Mouse (Mus musculus) limb, embryonic 11.5 days (tissue): Measurements from ENCODE around the gene Dmac1. TPM values are rescaled to one million over a fixed set of nuclear protein-coding genes. Genes with fewer than 3 reads are reported as not detected.

ENCODE experiments used
- ATAC-seq: fragments of 200-750 bp; cut with Nextera tagmentation; 2 replicates; pipeline ENCODE4 v1.8.0; 2017; ENCODE audit warnings: low read depth; ENCODE audit not compliant: insufficient number of reproducible peaks, low FRiP score, low TSS enrichment
- DNase-seq: peaks from one replicate; pipeline ENCODE4 v3.0.0-alpha.2; 2015; ENCODE audit warnings: low spot score
- H3K27ac ChIP-seq: fragments of 300-500 bp; sonication (generic); replicated peaks from 2 replicates; pipeline ENCODE4 v1.5.1; 2014; ENCODE audit warnings: low read depth, mild to moderate bottlenecking, low read length
- H3K27me3 ChIP-seq: fragments of 300-500 bp; sonication (generic); 2 replicates; pipeline ENCODE4 v1.6.1; 2014; ENCODE audit warnings: mild to moderate bottlenecking, low read length, mixed read lengths; ENCODE audit not compliant: control insufficient read depth, insufficient read depth
- H3K36me3 ChIP-seq: fragments of 300-500 bp; sonication (generic); 2 replicates; pipeline ENCODE4 v1.6.1; 2014; ENCODE audit warnings: mild to moderate bottlenecking, low read length, moderate library complexity, mixed read lengths; ENCODE audit not compliant: control insufficient read depth, insufficient read depth
- H3K4me1 ChIP-seq: fragments of 300-500 bp; sonication (generic); 2 replicates; pipeline ENCODE4 v1.6.1; 2014; ENCODE audit warnings: low read length, mixed read lengths; ENCODE audit not compliant: control insufficient read depth, insufficient read depth
- H3K4me2 ChIP-seq: fragments of 300-500 bp; sonication (generic); 2 replicates; pipeline ENCODE4 v1.6.1; 2014; ENCODE audit warnings: low read depth, mild to moderate bottlenecking, moderate library complexity; ENCODE audit not compliant: severe bottlenecking
- H3K4me3 ChIP-seq: fragments of 300-500 bp; sonication (generic); 2 replicates; pipeline ENCODE4 v1.5.1; 2014; ENCODE audit warnings: low read depth, low read length
- H3K9ac ChIP-seq: fragments of 300-500 bp; sonication (generic); 2 replicates; pipeline ENCODE4 v1.6.1; 2014; ENCODE audit warnings: mild to moderate bottlenecking, low read length
- H3K9me3 ChIP-seq: fragments of 300-500 bp; sonication (generic); 2 replicates; pipeline ENCODE4 v1.6.1; 2016; ENCODE audit warnings: low read length; ENCODE audit not compliant: control insufficient read depth
- WGBS: fragments of 180-500 bp; shearing (Covaris S2); extraction: QIAGEN DNeasy Blood & Tissue Kit; methylation state at CpG from one replicate; pipeline ENCODE4 v1.1.7; 2014; 5-methylcytosine and 5-hydroxymethylcytosine counted together
- polyA plus RNA-seq: library from polyadenylated mRNA; unstranded; fragments of >200 nt; fragmentation: Nextera tagmentation; extraction: Ambion mirVana; gene quantifications from 2 replicates; pipeline ENCODE4 v1.2.1, GENCODE M21; 2014

Gene Dmac1
- 114 and 122 TPM in 2 replicates for polyA plus RNA-seq

DNA sequence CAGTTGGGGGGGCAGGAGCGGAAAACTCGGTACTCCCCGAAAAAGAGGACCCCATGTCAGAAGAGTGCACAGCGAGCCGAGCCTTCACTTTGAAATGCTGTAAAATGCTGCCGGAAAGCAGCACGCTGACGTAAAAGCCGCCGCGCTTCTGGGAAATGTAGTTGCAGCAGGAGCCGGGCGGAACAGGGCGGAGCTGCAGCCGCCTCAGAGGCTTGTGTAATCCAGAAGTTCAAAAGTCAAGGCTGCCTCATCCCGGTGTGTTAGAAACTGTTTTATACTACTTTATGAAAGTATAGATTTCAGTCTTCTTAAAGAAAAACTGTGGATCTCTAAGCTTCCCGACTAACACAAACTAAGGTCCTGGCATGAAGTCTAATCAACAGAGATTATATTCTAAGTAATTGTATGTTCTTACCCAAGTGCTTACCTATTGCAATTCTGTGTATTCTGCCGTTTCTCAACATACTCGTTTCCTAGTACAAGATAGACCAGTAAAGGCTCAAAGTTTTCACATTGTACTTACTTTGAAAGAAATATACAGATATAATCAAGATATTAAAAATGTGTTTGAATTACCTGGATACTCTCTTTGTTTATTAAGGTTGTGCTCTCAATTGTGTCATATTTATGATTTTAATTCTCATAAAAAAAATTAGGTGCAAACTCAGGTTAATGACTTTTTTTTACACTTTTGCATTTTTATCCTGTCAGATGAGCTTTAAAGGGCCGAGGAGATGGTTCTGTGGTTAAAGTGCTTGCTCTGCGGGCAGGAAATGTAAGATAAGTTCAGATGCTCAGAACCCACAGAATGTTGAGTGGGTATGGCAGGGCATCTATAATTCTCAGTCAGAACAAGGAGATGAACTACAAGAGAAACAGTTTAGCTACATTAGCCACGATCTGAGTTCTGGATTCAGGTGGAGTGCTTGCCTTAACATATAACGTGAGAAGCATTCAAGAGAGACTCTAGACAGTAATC is at the start of gene Dmac1:
Gene Dmac1, minus strand, starts transcription at position 109 of the 979 bp plus-strand sequence.
- Histone ChIP-seq H3K4me1 (no peaks in the 10 kb centered on the region), H3K9ac (peak within 1 kb of the TSS; percentile 74), H3K27ac (no peak within 1 kb of the TSS), H3K4me3 (peak within 1 kb of the TSS; percentile 65), H3K4me2 (peak within 1 kb of the TSS; percentile 57), H3K36me3 (no peaks in the 10 kb centered on the region), H3K27me3 (no peaks in the 10 kb centered on the region), H3K9me3 (no peaks in the 10 kb centered on the region)
- DNase-seq (peak; percentile 96), ATAC-seq (peak; percentile 92)
- 20% methylated on average over 23 of the region's 23 CpGs for WGBS

DNA sequence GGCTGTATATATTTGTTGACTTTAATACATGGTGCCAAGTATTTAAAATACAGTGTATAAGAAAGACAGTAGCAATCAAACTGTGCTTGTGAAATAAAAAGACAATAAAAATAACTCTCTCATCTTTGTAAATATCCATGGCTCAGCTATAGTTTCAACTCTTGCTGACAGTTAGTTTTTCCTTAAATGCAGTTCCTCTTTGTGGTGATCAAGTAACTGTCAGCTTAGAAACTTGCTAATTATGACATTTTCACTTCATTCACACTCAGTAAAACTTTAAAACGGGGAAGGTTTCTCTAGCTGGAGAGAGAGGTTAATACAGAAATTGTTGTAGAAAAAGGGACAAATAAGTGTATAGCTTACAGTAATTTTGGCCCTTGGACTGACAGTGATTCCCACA is 37.3 kb upstream of the Dmac1 start:
- no peaks in the 10 kb centered on the region for H3K27me3 ChIP-seq
- no peak for ATAC-seq
- no peak overlapping the region for H3K4me3 ChIP-seq
- 76% methylated on average over 1 of the region's 1 CpGs for WGBS
- no peak overlapping the region for H3K27ac ChIP-seq
- H3K4me1 ChIP-seq: no peaks in the 10 kb centered on the region
- no peak overlapping the region for H3K4me2 ChIP-seq
- no peak overlapping the region for H3K9ac ChIP-seq
- DNase-seq: no peak
- H3K9me3 ChIP-seq: no peaks in the 10 kb centered on the region
- H3K36me3 ChIP-seq: no peaks in the 10 kb centered on the region

GRCm38 (mm10) chr4:75315007-75315406 is 36.9 kb upstream of the Dmac1 start:
- WGBS: 87% methylated on average over 1 of the region's 1 CpGs
- DNase-seq (no peak), ATAC-seq (no peak)
- Histone ChIP-seq H3K4me1 (no peaks in the 10 kb centered on the region), H3K4me2 (no peak overlapping the region), H3K27me3 (no peaks in the 10 kb centered on the region), H3K9ac (no peak overlapping the region), H3K27ac (no peak overlapping the region), H3K4me3 (no peak overlapping the region), H3K9me3 (no peaks in the 10 kb centered on the region), H3K36me3 (no peaks in the 10 kb centered on the region)

- no peaks in the 10 kb centered on the region for H3K4me1 ChIP-seq
- H3K9me3 ChIP-seq: no peaks in the 10 kb centered on the region
- no peaks in the 10 kb centered on the region for H3K36me3 ChIP-seq
- no peaks in the 10 kb centered on the region for H3K27me3 ChIP-seq
- ATAC-seq (no peak), DNase-seq (no peak)
- no peak overlapping the region for H3K4me2 ChIP-seq
- H3K9ac ChIP-seq: no peak overlapping the region
- no peak overlapping the region for H3K27ac ChIP-seq
- no peak overlapping the region for H3K4me3 ChIP-seq
- 94% methylated on average over 2 of the region's 2 CpGs for WGBS
Measured at GRCm38 (mm10) chr4:75311918-75312317, 33.8 kb upstream of the Dmac1 start.

- ATAC-seq (no peak), DNase-seq (no peak)
- Histone ChIP-seq H3K27ac (no peak overlapping the region), H3K4me1 (no peaks in the 10 kb centered on the region), H3K4me2 (no peak overlapping the region), H3K27me3 (no peaks in the 10 kb centered on the region), H3K4me3 (no peak overlapping the region), H3K36me3 (no peaks in the 10 kb centered on the region), H3K9me3 (no peaks in the 10 kb centered on the region), H3K9ac (no peak overlapping the region)
- WGBS: 78% methylated on average over 2 of the region's 2 CpGs
Measured at GRCm38 (mm10) chr4:75311305-75311704, 33.2 kb upstream of the Dmac1 start.

DNA sequence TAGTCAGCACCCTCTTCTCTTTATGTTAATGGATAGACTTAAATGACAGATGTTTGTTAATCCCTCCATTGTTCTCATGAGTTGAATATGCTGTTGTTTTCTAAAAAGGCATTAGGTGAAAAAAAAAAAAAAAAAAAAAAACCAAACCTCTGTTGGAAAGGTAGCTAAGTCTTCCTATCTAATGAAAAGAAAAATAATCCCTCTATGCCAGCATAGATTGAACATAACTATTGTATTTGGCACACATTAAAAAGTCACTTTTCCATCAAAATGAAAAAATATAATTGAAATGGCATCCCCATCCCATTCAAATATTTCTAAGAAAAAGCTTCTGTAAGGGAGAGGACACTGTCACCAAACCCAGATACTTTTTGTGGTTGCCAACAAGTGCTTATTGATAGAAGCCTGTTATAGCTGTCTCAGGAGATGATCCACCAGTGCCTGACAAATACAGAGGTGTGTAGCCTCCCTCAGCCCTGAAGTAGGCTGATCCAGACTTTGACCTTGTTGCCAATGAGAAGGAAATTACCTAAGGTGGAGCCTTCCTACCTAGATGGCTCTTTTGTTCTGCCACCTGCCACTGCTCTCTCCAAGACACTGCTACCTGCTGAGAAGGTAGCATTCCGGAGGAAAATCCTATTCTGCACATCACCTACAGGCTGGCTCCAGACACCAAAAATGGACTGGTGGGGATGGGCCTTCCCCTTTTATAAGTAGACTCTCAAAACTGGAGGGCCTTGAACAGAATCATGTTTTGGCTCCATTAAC is 22.3 kb upstream of the Dmac1 start:
- no peaks in the 10 kb centered on the region for H3K9me3 ChIP-seq
- DNase-seq (no peak), ATAC-seq (no peak)
- H3K4me1 ChIP-seq: no peaks in the 10 kb centered on the region
- H3K9ac ChIP-seq: no peak overlapping the region
- H3K4me2 ChIP-seq: no peak overlapping the region
- no peaks in the 10 kb centered on the region for H3K36me3 ChIP-seq
- 80% methylated on average over 1 of the region's 1 CpGs for WGBS
- no peak overlapping the region for H3K4me3 ChIP-seq
- no peaks in the 10 kb centered on the region for H3K27me3 ChIP-seq
- no peak overlapping the region for H3K27ac ChIP-seq

DNA sequence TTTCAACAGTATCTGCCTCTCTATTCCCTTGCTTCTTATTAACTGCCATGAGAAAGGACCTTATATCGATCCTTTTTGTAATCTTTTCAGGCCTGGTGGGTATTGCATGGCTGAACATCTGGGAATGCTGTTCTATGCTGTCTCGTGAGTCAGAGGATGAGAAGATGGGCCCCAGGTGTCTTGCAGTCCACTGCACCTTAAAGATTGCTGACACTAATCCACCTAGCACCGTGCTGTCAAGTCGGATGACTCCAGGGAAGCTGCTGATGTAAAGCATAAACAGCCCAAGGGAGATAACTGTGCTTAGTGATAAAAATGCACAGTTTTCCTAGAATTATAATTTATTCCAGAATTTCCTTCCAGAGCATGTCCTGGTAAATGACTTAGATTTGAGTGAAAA is 14.2 kb upstream of the Dmac1 start:
- Histone ChIP-seq H3K4me3 (no peak overlapping the region), H3K9me3 (no peaks in the 10 kb centered on the region), H3K9ac (no peak overlapping the region), H3K4me2 (no peak overlapping the region), H3K27ac (no peak overlapping the region), H3K27me3 (no peaks in the 10 kb centered on the region), H3K4me1 (no peaks in the 10 kb centered on the region), H3K36me3 (no peaks in the 10 kb centered on the region)
- DNase-seq: no peak
- no peak for ATAC-seq
- WGBS: 78% methylated on average over 4 of the region's 4 CpGs

GRCm38 (mm10) chr4:75291142-75291541 is 13.0 kb upstream of the Dmac1 start:
- Histone ChIP-seq H3K4me1 (no peaks in the 10 kb centered on the region), H3K4me3 (no peak overlapping the region), H3K9ac (no peak overlapping the region), H3K9me3 (no peaks in the 10 kb centered on the region), H3K27me3 (no peaks in the 10 kb centered on the region), H3K27ac (no peak overlapping the region), H3K36me3 (no peaks in the 10 kb centered on the region), H3K4me2 (no peak overlapping the region)
- WGBS: 91% methylated on average over 4 of the region's 4 CpGs
- ATAC-seq (no peak), DNase-seq (no peak)
